Mouse (Mus musculus) CH12.LX (cell line): Measurements from ENCODE around the gene Spc24.

Source experiments
- CHD2 ChIP-seq: IDR thresholded peaks from 2 replicates; pipeline ENCODE4 v1.6.1; 2011; ENCODE audit warnings: low read length, improper control_type of control experiment
- CTCF ChIP-seq, 2 experiments: IDR thresholded peaks in 1 of 2; conservative IDR thresholded peaks in 1 of 2; 2 replicates each; pipeline ENCODE4 v1.5.1; 2011 to 2012; ENCODE audit warnings: low read depth in 2 of 2, low read length in 2 of 2, improper control_type of control experiment in 1 of 2, inconsistent platforms in 1 of 2, mild to moderate bottlenecking in 1 of 2, moderate library complexity in 1 of 2
- EP300 ChIP-seq: IDR thresholded peaks from 2 replicates; pipeline ENCODE4 v1.6.1; 2011; ENCODE audit warnings: low read length, improper control_type of control experiment
- JUN ChIP-seq: IDR thresholded peaks from 2 replicates; pipeline ENCODE4 v1.6.1; 2011; ENCODE audit warnings: low read depth, mild to moderate bottlenecking, low read length, improper control_type of control experiment, moderate library complexity; ENCODE audit not compliant: insufficient read depth
- KAT2A ChIP-seq: IDR thresholded peaks from 2 replicates; pipeline ENCODE4 v1.6.1; 2012; ENCODE audit warnings: low read length, improper control_type of control experiment, inconsistent platforms; ENCODE audit not compliant: insufficient replicate concordance
- MEF2A ChIP-seq: IDR thresholded peaks from 2 replicates; pipeline ENCODE4 v1.6.1; 2014; ENCODE audit warnings: low read depth, mild to moderate bottlenecking, inconsistent platforms, low read length, improper control_type of control experiment, borderline replicate concordance
- MYC ChIP-seq: IDR thresholded peaks from 2 replicates; pipeline ENCODE4 v1.6.1; 2011; ENCODE audit warnings: low read depth, mild to moderate bottlenecking, improper control_type of control experiment, low read length
- PAX5 ChIP-seq: IDR thresholded peaks from 2 replicates; pipeline ENCODE4 v1.6.1; 2012; ENCODE audit warnings: low read length, inconsistent platforms, mixed read lengths
- POLR2A ChIP-seq: IDR thresholded peaks from 2 replicates; pipeline ENCODE4 v1.6.1; 2011; ENCODE audit warnings: low read depth, mild to moderate bottlenecking, improper control_type of control experiment, low read length
- POLR2AphosphoS2 ChIP-seq: IDR thresholded peaks from 2 replicates; pipeline ENCODE4 v1.6.1; 2011; ENCODE audit warnings: low read depth, low read length, improper control_type of control experiment
- SMC3 ChIP-seq: IDR thresholded peaks from 2 replicates; pipeline ENCODE4 v1.6.1; 2011; ENCODE audit warnings: low read depth, low read length, improper control_type of control experiment
- USF1 ChIP-seq: IDR thresholded peaks from 2 replicates; pipeline ENCODE4 v1.6.1; 2014; ENCODE audit warnings: low read depth, mild to moderate bottlenecking, inconsistent platforms, low read length, improper control_type of control experiment
- ZMIZ1 ChIP-seq: IDR thresholded peaks from 2 replicates; pipeline ENCODE4 v1.6.1; 2012; ENCODE audit warnings: low read depth, mild to moderate bottlenecking, inconsistent platforms, low read length, improper control_type of control experiment

DNA sequence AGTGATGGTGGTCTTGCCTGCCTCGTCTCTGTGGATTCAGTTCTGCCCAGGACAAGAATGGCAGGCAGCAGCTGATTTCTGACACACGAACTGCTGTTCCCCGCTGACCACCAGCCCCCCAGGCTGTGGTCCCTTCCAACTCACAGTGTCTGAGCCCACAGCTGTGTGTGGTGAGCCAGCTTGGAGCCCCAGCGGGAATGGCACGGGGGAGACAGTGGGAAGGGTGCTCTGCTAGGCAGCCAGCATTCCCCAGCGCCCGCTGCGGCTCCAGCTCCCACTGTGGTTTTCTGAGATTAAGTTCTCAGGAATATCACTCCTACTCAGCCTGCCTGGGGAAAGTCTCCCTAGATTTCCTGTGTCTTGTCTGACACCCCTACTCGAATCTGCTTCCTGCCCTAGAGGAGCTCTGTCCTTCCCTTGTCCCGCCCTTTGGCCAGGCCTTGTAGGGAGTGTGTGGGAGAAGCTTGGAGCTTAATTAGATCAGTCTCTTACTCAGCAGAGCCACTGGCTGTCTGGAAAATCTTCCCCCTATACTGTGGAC is 7.8 kb downstream of the Spc24 start:
- TF ChIP-seq ZMIZ1: no peak
- TF ChIP-seq CTCF (conservative IDR thresholded peaks at IDR 0.05 in 1 of 2, IDR thresholded peaks at IDR 0.05 in 1 of 2; ENCODE audit: low read depth in 2 of 2, low read length in 2 of 2): no peak
- TF ChIP-seq MEF2A: no peak
- no peak for TF ChIP-seq SMC3
- no peak for TF ChIP-seq POLR2A
- no peak for TF ChIP-seq EP300
- no peak for TF ChIP-seq CHD2
- TF ChIP-seq PAX5: no peak
- TF ChIP-seq KAT2A: no peak
- TF ChIP-seq POLR2AphosphoS2: no peak
- no peak for TF ChIP-seq USF1
- TF ChIP-seq MYC: no peak
- TF ChIP-seq JUN: no peak
